7 mouse cellular contexts compared by ENCODE assay signal in the genomic region with DNA sequence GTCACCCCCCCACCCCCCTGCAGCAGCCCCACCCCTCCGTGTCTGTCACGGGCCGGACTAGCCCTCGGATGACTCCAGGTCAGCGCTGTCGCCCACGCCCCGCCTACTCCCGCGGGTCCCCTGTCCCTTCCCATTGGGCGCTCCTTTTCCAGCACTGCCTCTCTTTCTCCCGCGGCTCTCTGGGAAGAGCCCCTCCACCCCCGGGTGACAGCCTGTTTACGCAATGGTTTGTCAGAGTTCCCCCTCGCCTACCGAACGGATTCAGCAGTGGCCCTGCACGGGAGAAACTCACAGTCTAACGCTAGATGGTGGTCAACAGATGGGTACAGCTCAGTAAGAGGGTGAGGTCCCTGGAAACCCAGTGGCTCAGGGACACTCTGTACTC. TPM values are rescaled to one million over a fixed set of nuclear protein-coding genes. Genes with fewer than 3 reads are reported as not detected.
DNase-seq lines count a peak whose midpoint lies in the region; ATAC-seq lines count a peak whose summit lies in the region.

No protein-coding gene starts in this region.

- intact Hi-C loops in heart, postnatal 10 days (cut with DNase I): no loop called here

- ATAC-seq in erythroid progenitor cell, adult 5-6 weeks (replicated peaks; ENCODE audit: low FRiP score, poor library complexity, severe bottlenecking): peak; percentile 63

- DNase-seq in NIH3T3 (ENCODE audit: low read depth): peak; percentile 45
- DNase-seq in c-Kit-negative CD71-positive TER-119-positive erythroid progenitor cells, embryonic 14.5 days (ENCODE audit: low read depth, low spot score): peak; percentile 43
- DNase-seq in heart, postnatal 10 days: peak; percentile 87 to 88
- peak; percentile 34 to 69 for DNase-seq in layer of hippocampus, postnatal 14 days (ENCODE audit: low spot score in 2 of 2)
- peak; percentile 85 to 94 for DNase-seq in lung, postnatal 4 days
- DNase-seq in right cerebral cortex, postnatal 14 days: peak; percentile 62

RNA-seq across cellular contexts. Expression of gene Pkmyt1, which starts 0.6 kb away (rescaled TPM):
- total RNA-seq in erythroid progenitor cell, adult 5-6 weeks (2015; ENCODE audit: low replicate concordance): 50.3 and 81.4 TPM in 2 replicates
- total RNA-seq in erythroid progenitor cell, adult 5-6 weeks (2017; ENCODE audit: low replicate concordance): 30.7 and 39.9 TPM in 2 replicates
- 1 to 10 TPM; 7.7 to 9.3 TPM for total RNA-seq in heart, postnatal 10 days (2021)
- total RNA-seq in layer of hippocampus, postnatal 14 days (2021): 1 to 10 TPM; 3.7 to 4.0 TPM

RNA-seq across cellular contexts. Expression of gene 1520401A03Rik, which starts 4.2 kb away (rescaled TPM):
- not detected in 2 replicates for total RNA-seq in erythroid progenitor cell, adult 5-6 weeks (2015; ENCODE audit: low replicate concordance)
- total RNA-seq in erythroid progenitor cell, adult 5-6 weeks (2017; ENCODE audit: low replicate concordance): not detected in 2 replicates
- not detected for total RNA-seq in heart, postnatal 10 days (2021)
- total RNA-seq in layer of hippocampus, postnatal 14 days (2021): under 1 TPM; 0.14 to 0.16 TPM

RNA-seq across cellular contexts. Expression of gene Paqr4, which starts 13.9 kb away (rescaled TPM):
- 1.4 and 10.1 TPM in 2 replicates for total RNA-seq in erythroid progenitor cell, adult 5-6 weeks (2015; ENCODE audit: low replicate concordance)
- total RNA-seq in erythroid progenitor cell, adult 5-6 weeks (2017; ENCODE audit: low replicate concordance): 7.5 and 11.2 TPM in 2 replicates
- total RNA-seq in heart, postnatal 10 days (2021): 10 to 100 TPM; 17.5 to 22.0 TPM
- total RNA-seq in layer of hippocampus, postnatal 14 days (2021): 10 to 100 TPM; 49.7 to 52.8 TPM

RNA-seq across cellular contexts. Expression of gene Kremen2, which starts 18.9 kb away (rescaled TPM):
- not detected in 2 replicates for total RNA-seq in erythroid progenitor cell, adult 5-6 weeks (2015; ENCODE audit: low replicate concordance)
- not detected in 2 replicates for total RNA-seq in erythroid progenitor cell, adult 5-6 weeks (2017; ENCODE audit: low replicate concordance)
- total RNA-seq in heart, postnatal 10 days (2021): not detected
- under 1 TPM; 0.17 to 0.21 TPM for total RNA-seq in layer of hippocampus, postnatal 14 days (2021)

RNA-seq across cellular contexts. Expression of gene Cldn9, which starts 42.9 kb away (rescaled TPM):
- not detected in 2 replicates for total RNA-seq in erythroid progenitor cell, adult 5-6 weeks (2015; ENCODE audit: low replicate concordance)
- not detected in 2 replicates for total RNA-seq in erythroid progenitor cell, adult 5-6 weeks (2017; ENCODE audit: low replicate concordance)
- not detected for total RNA-seq in heart, postnatal 10 days (2021)
- 1 to 10 TPM in 1 of 2 experiments, under 1 TPM in 1; 0.69 to 1.1 TPM for total RNA-seq in layer of hippocampus, postnatal 14 days (2021)

Comparison
In these comparisons a context has a peak if more than half of its experiments do, and no peak if none do; other contexts are left out.
1. Peak in every context shown above with its lines: DNase-seq and ATAC-seq.